Mouse (Mus musculus): ENCODE data around the gene Atp6v0a1. TPM values are rescaled to one million over a fixed set of nuclear protein-coding genes. Genes with fewer than 3 reads are reported as not detected.

Gene Atp6v0a1
- polyA plus RNA-seq, 2 experiments: 32.7 to 60.9 TPM

DNA sequence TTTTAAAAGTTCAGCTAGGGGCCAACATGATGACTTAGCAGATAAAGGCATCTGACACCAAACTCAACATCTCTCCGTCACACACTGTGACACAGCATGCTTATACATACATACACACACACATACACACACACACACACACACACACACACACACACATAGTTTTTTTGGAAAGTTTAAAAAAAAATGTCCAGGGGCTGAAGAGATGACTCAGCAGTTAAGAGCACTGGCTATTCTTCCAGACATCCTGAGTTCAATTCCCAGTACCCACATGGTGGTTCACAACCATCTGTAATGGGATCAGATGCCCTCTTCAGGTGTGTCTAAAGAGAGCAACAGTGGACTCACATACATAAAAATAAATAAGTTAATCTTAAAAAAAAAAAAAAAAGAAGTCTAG is 22.2 kb downstream of the Atp6v0a1 start:
- Histone ChIP-seq H3K27ac (replicated peaks; ENCODE audit: low read depth, low read length) (no peak overlapping the region), H3K27me3 (ENCODE audit: control insufficient read depth, insufficient read depth, low read length) (no peaks in the 10 kb centered on the region), H3K4me2 (replicated peaks; ENCODE audit: low read depth, low read length, severe bottlenecking) (no peak overlapping the region), H3K36me3 (ENCODE audit: control insufficient read depth, insufficient read depth, low read length) (peaks cover 44% of the 10 kb centered on the region), H3K4me3 (replicated peaks; ENCODE audit: low read length) (no peak overlapping the region), H3K9me3 (ENCODE audit: control insufficient read depth, low read length) (no peaks in the 10 kb centered on the region), H3K4me1 (ENCODE audit: control insufficient read depth, insufficient read depth, low read length) (no peaks in the 10 kb centered on the region), H3K9ac (ENCODE audit: low read depth, low read length, severe bottlenecking) (no peak overlapping the region)
- ATAC-seq (ENCODE audit: low FRiP score, low read depth): no peak
- TF ChIP-seq POLR2A (IDR thresholded peaks at IDR 0.05; ENCODE audit: borderline replicate concordance, extremely low read depth, insufficient read depth, insufficient read length): no peak
- no peak for DNase-seq (ENCODE audit: low spot score)
- 100% methylated on average over 1 of the region's 1 CpGs for WGBS

DNA sequence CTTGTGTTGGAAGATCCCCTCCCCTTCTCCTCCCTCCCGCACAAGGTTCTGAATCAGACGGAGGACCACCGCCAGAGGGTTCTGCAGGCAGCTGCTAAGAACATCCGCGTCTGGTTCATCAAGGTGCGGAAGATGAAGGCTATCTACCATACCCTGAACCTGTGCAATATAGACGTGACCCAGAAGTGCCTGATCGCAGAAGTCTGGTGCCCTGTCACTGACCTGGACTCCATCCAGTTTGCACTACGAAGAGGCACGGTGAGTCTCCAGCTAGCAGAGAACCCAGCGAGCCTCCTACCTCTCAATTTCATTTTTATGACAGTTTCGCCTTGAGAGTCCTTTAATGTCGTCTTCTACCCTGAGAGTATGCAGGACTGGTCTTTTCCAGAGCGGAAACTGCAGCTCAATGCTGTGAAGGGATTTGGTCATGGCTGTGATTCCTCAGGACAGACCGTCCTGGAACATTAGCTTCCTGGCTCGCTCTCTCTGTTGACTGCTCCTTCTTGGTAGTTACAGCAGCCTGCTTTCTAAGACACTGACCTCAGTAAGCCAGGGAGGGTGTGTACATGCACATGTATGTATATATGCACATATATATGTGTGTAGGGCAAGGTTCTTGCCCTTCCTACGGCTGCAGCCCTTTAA is 24.7 kb downstream of the Atp6v0a1 start:
- no peak for DNase-seq (ENCODE audit: low spot score)
- no peak for TF ChIP-seq POLR2A (IDR thresholded peaks at IDR 0.05; ENCODE audit: borderline replicate concordance, extremely low read depth, insufficient read depth, insufficient read length)
- 91% methylated on average over 17 of the region's 17 CpGs for whole genome bisulfite sequencing
- Histone ChIP-seq H3K9me3 (ENCODE audit: control insufficient read depth, low read length) (no peaks in the 10 kb centered on the region), H3K27ac (replicated peaks; ENCODE audit: low read depth, low read length) (no peak overlapping the region), H3K9ac (ENCODE audit: low read depth, low read length, severe bottlenecking) (no peak overlapping the region), H3K36me3 (ENCODE audit: control insufficient read depth, insufficient read depth, low read length) (peaks cover 53% of the 10 kb centered on the region), H3K4me3 (replicated peaks; ENCODE audit: low read length) (no peak overlapping the region), H3K4me2 (replicated peaks; ENCODE audit: low read depth, low read length, severe bottlenecking) (no peak overlapping the region), H3K27me3 (ENCODE audit: control insufficient read depth, insufficient read depth, low read length) (no peaks in the 10 kb centered on the region), H3K4me1 (ENCODE audit: control insufficient read depth, insufficient read depth, low read length) (no peaks in the 10 kb centered on the region)
- no peak for ATAC-seq (ENCODE audit: low FRiP score, low read depth)

GRCm38 (mm10) chr11:101034614-101035327 is 25.5 kb downstream of the Atp6v0a1 start:
- Histone ChIP-seq H3K4me1 (ENCODE audit: control insufficient read depth, insufficient read depth, low read length) (no peaks in the 10 kb centered on the region), H3K4me3 (replicated peaks; ENCODE audit: low read length) (no peak overlapping the region), H3K36me3 (ENCODE audit: control insufficient read depth, insufficient read depth, low read length) (peaks cover 55% of the 10 kb centered on the region), H3K27ac (replicated peaks; ENCODE audit: low read depth, low read length) (no peak overlapping the region), H3K9ac (ENCODE audit: low read depth, low read length, severe bottlenecking) (no peak overlapping the region), H3K9me3 (ENCODE audit: control insufficient read depth, low read length) (no peaks in the 10 kb centered on the region), H3K27me3 (ENCODE audit: control insufficient read depth, insufficient read depth, low read length) (no peaks in the 10 kb centered on the region), H3K4me2 (replicated peaks; ENCODE audit: low read depth, low read length, severe bottlenecking) (no peak overlapping the region)
- DNase-seq (ENCODE audit: low spot score) (no peak), ATAC-seq (ENCODE audit: low FRiP score, low read depth) (no peak)
- no peak for TF ChIP-seq POLR2A (IDR thresholded peaks at IDR 0.05; ENCODE audit: borderline replicate concordance, extremely low read depth, insufficient read depth, insufficient read length)
- 90% methylated on average over 8 of the region's 8 CpGs for WGBS

DNA sequence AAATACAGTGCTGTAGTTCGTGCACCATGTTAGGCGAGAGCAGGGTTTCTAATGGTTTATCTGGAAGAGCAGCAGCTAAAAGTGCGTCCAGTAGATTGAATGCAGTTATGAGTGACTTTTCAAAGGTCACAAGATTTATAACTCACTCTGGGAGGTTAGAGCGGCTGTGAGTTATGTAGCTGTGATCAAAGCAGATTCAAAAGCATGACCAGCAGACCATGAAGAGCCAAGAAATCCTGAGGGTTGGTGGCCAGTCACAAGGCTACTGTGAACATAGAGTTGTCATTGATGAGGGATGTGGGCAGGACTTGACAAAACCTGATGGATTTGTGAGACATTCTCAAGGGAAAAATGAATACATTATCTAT is 26.1 kb downstream of the Atp6v0a1 start:
- WGBS: 85% methylated on average over 4 of the region's 4 CpGs
- Histone ChIP-seq H3K4me3 (replicated peaks; ENCODE audit: low read length) (no peak overlapping the region), H3K36me3 (ENCODE audit: control insufficient read depth, insufficient read depth, low read length) (peaks cover 57% of the 10 kb centered on the region)

DNA sequence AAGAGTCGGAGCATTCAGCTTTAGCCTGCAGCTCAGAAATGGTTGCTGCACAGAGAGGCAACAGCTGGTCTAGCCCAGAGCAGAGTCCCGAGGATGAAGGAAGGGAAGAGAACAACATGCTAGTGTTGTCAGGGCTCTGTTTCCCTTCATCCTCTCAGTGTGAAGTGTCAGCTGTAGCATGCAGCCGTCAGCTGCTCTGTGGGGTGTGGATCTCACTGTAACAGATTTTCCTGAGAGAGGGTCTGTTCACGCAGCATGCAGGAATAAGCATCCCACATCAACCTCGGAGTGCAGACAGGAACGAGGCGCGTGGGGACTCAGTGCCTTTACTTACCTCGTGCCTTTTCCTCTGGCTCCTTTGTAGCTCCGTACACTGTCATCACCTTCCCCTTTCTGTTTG is 28.5 kb downstream of the Atp6v0a1 start:
- 87% methylated on average over 10 of the region's 10 CpGs for WGBS
- peaks cover 64% of the 10 kb centered on the region for H3K36me3 ChIP-seq (ENCODE audit: control insufficient read depth, insufficient read depth, low read length)
- no peak overlapping the region for H3K4me3 ChIP-seq (replicated peaks; ENCODE audit: low read length)
- no peaks in the 10 kb centered on the region for H3K9me3 ChIP-seq (ENCODE audit: control insufficient read depth, low read length)
- no peak overlapping the region for H3K9ac ChIP-seq (ENCODE audit: low read depth, low read length, severe bottlenecking)
- no peaks in the 10 kb centered on the region for H3K27me3 ChIP-seq (ENCODE audit: control insufficient read depth, insufficient read depth, low read length)
- H3K4me1 ChIP-seq (ENCODE audit: control insufficient read depth, insufficient read depth, low read length): no peaks in the 10 kb centered on the region
- no peak for TF ChIP-seq POLR2A (IDR thresholded peaks at IDR 0.05; ENCODE audit: borderline replicate concordance, extremely low read depth, insufficient read depth, insufficient read length)
- no peak overlapping the region for H3K4me2 ChIP-seq (replicated peaks; ENCODE audit: low read depth, low read length, severe bottlenecking)
- no peak overlapping the region for H3K27ac ChIP-seq (replicated peaks; ENCODE audit: low read depth, low read length)
- ATAC-seq (ENCODE audit: low FRiP score, low read depth): no peak
- no peak for DNase-seq (ENCODE audit: low spot score)

More for the DNA sequence above, 26.1 kb downstream of the Atp6v0a1 start:
- ATAC-seq (ENCODE audit: low FRiP score, low read depth): no peak
- Histone ChIP-seq H3K9me3 (ENCODE audit: control insufficient read depth, low read length) (no peaks in the 10 kb centered on the region), H3K4me1 (ENCODE audit: control insufficient read depth, insufficient read depth, low read length) (no peaks in the 10 kb centered on the region), H3K27ac (replicated peaks; ENCODE audit: low read depth, low read length) (no peak overlapping the region), H3K27me3 (ENCODE audit: control insufficient read depth, insufficient read depth, low read length) (no peaks in the 10 kb centered on the region), H3K9ac (ENCODE audit: low read depth, low read length, severe bottlenecking) (no peak overlapping the region), H3K4me2 (replicated peaks; ENCODE audit: low read depth, low read length, severe bottlenecking) (no peak overlapping the region)
- TF ChIP-seq POLR2A (IDR thresholded peaks at IDR 0.05; ENCODE audit: borderline replicate concordance, extremely low read depth, insufficient read depth, insufficient read length): no peak
- no peak for DNase-seq (ENCODE audit: low spot score)

All from limb, embryonic 14.5 days (tissue).